Mouse (Mus musculus): ENCODE data around the gene Trak1.

Gene Trak1

DNA sequence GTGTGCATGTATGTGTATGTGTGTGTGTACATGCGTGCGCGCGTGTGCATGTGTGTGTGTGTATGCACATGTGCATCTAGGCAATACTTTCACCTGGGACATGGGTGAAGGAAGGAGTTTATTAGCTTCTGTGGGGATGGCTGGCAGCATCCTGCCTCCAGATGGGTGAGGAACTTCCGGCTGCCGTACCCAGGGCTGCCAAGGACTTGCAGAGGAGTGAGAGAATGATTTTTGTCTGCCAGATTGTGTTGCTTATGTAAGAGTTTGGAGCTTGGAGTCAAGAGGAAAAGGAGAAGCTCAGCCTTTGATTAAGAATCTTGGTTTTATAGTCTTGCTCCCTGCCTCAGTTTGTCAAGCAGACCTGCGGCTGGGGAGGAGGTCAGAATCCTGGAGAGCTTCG is 208.0 kb downstream of the Trak1 start:
- DNase-seq = peak; percentile 8 to 27

DNA sequence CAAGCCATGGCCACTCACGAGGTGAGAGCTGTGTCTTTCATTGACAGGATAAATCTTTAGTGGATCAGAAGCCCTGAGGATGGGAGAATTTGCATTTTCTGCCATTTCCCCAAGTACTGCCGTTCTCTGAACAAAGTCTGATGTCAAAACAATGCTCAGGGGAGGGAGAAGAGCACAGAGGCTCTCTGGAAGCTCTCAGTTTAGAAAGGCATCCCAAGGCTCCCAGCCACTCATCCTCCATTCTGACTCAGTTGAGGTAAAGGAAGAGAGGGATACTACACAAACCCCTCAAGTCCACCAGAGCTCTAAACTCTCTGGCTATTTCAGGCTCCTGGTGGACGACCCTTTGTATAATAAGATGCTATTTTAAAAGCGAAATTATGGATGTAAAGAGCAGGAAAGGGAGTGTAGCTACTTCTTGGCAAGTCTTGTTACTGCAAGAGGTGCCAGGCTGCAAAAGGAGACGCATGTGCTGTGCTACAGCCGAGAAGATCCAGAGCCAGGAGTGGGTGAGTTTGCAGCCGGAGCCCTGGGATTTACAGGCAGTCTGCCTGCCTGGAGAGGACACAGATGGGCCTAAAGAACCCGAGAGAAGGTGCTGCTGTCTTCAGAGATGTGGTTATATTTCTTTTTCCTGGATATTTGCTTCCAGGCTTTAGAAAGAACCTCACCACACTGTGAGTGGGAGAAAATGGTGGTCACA is 209.3 kb downstream of the Trak1 start:
- no peak for DNase-seq

DNA sequence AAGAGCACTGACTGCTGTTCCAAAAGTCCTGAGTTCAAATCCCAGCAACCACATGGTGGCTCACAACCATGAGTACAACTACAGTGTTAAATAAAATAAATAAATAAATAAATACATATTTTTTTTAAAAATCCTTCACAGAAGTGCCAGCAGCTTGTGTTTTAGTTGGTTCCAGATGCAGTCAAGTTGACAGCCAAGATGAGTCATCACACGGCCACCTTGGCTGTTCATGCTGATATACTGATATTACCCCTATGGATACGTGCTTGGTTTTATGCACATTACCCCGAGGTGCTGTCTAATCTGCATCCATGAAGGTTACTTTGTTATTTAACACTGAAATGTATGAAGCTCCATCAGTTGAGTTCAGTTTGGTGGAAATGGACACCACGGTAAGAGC is 214.6 kb downstream of the Trak1 start:
- DNase-seq = no peak

DNA sequence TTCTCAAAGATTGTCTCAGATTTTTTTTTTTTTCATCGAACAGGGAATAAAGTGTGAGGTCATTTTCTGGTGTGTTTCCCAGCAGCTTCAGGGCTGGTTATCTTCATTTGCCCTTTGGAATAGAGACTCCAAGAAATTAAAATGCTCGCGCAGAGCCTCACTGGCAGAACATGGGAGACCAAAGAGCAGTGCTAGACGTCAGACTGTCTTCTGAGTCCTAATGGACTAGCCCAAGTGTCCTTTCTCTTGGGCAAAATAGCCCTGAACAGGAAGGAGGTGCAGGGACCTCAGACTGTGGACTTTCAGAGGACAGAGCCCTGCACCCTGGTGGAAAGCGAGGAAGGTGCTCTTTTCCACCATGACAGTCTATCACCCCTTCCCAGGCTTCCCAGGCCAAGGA is 217.2 kb downstream of the Trak1 start:
- DNase-seq = no peak

DNA sequence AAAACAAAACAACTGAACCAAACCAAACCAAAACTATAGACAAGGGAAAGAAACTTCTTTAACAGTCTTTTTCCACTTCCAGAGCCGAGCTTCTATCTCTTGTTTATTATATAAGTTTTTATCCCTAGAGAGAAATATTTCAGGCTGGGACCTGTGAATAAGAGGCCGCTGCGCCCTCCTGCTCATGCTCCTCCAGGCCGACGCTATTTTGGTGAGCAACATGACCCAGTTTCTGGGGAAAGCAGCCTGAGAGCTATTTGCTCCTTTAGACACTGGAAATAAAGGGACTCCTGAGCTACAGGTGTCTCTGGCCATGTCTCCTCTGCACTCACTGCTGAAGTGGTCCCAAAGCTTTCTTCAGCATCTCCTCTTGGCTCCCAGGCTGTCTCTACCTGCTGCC is 222.7 kb downstream of the Trak1 start:
- no peak for DNase-seq
